Mouse (Mus musculus): ENCODE measurements at regions not wholly inside any gene's neighbourhood (a gene's known extent, or its start where the extent isn't known, plus 50 kb on each side); places are given as distances from the start of the nearest gene placed in this dataset.
"Not testable (repeated sequence)": the region's sequence is repeated elsewhere in the genome, so short reads cannot be mapped to it uniquely, and the experiment has no call there.

DNA sequence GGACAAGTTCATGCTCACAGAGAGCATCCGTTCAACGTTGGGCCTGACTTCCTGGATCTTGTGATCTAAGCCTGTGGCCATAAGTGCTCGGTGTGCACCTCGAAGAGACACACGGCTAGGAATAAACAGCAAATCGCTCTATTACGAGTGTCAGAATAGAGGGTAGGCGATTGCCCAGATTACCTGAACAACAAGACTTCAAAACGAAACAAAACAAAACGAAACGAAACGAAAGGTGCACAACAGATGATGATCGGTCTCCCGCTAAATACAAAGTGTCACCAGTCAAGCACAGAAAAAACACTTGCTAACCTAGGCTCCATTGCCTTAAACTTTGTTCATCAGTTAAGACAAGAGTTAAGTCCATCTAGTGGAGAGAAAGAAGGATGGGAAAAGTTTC is 67.4 kb downstream of the Pdia4 start:
- DNase-seq (ENCODE audit: low spot score) = not testable (repeated sequence)

DNA sequence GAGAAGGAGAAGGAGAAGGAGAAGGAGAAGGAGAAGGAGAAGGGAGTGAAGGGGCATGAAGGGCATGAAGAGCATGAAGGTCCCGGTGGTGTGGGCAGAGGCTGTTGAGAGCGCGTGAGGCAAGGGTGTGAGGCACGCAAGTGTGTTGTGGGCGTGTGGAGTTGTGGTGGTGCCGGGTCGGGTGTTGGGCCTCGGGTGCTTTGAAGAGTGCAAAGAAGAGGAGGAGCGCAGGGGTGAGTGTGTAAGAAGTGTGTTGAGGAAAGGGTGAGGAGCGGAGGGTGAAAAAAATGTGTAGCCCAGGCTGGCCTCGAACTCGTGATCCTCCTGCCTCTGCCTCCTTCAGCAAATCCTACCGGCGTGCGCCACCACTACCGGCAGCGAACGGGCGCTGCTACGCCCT is 69.4 kb downstream of the Pdia4 start:
- not testable (repeated sequence) for DNase-seq (ENCODE audit: low spot score)

DNA sequence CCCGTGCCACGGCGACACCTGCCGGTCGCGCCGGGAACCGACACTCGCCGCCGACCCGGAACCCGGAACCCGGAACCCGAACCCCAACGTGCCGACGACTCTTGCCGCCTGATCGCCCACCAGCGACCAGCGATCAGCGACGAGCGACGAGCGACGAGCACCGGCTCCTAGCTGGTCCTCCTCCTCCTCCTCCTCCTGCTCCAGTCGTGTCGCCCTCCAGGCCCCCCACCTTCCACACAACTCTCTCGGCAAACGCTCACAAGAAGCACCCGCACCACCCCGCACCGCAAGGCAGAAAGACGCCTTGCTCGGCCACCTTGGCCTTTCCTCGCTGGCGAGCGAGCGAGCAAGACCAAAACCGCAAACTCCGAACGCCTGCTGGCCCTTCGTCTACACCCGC is 73.0 kb downstream of the Pdia4 start:
- peak; percentile 10 for DNase-seq (ENCODE audit: low spot score)

DNA sequence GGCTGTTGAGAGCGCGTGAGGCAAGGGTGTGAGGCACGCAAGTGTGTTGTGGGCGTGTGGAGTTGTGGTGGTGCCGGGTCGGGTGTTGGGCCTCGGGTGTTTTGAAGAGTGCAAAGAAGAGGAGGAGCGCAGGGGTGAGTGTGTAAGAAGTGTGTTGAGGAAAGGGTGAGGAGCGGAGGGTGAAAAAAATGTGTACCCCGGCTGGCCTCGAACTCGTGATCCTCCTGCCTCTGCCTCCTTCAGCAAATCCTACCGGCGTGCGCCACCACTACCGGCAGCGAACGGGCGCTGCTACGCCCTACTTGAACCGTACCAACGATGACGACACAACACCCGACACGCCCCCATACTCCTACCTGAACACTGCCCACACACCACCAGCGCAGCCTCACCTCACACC is 73.5 kb downstream of the Pdia4 start:
- not testable (repeated sequence) for DNase-seq (ENCODE audit: low spot score)

DNA sequence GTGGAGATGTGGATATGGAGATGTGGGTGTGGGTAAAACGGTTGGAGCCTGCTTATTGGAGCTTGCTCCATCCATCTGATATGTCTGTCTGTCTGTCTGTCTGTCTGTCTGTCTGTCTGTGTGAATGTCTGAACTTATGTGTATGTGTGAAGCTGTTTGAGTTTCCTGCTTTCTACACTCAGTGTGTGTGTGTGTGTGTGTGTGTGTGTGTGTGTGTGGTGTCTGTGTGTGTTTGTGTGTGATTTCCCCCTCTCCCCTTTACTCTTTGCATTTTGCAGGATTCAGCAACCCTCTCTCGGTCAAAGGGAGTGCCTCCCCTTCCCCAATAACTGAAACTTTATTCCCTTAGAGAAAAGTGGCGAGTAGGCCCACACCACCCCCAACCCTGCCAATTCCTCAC is 75.3 kb downstream of the Pdia4 start:
- DNase-seq (ENCODE audit: low spot score) = not testable (repeated sequence)

Measured in thymus, postnatal 0 days (tissue).